Mouse (Mus musculus): Measurements from ENCODE around the gene Grid2. TPM values are rescaled to one million over a fixed set of nuclear protein-coding genes. Genes with fewer than 3 reads are reported as not detected.

The Grid2 gene
- polyA plus RNA-seq, 1 experiment = 0.05 TPM

- WGBS = 85% methylated on average over 7 of the region's 7 CpGs
- H3K36me3 ChIP-seq (ENCODE audit: control insufficient read depth, insufficient read depth, low read length) = no peaks in the 10 kb centered on the region
- no peaks in the 10 kb centered on the region for H3K27me3 ChIP-seq (ENCODE audit: control insufficient read depth, insufficient read depth, low read length)
- no peak overlapping the region for H3K4me3 ChIP-seq (ENCODE audit: low read depth, low read length)
- no peaks in the 10 kb centered on the region for H3K4me1 ChIP-seq (ENCODE audit: control insufficient read depth, insufficient read depth, insufficient read length, low read length)
- no peak for TF ChIP-seq CTCF (IDR thresholded peaks at IDR 0.05; ENCODE audit: extremely low read depth, insufficient read length, insufficient replicate concordance, low read depth, low read length)
- no peak for TF ChIP-seq POLR2A (IDR thresholded peaks at IDR 0.05; ENCODE audit: low read depth, low read length)
- no peak overlapping the region for H3K27ac ChIP-seq (ENCODE audit: insufficient read depth, low read depth, low read length)
Measured at GRCm38 (mm10) chr6:64148613-64149012, 892.9 kb downstream of the Grid2 start.

GRCm38 (mm10) chr6:64174995-64175612 lies 919.4 kb downstream of the Grid2 start:
- TF ChIP-seq CTCF (IDR thresholded peaks at IDR 0.05; ENCODE audit: extremely low read depth, insufficient read length, insufficient replicate concordance, low read depth, low read length) (no peak), POLR2A (IDR thresholded peaks at IDR 0.05; ENCODE audit: low read depth, low read length) (no peak)
- Histone ChIP-seq H3K4me1 (ENCODE audit: control insufficient read depth, insufficient read depth, insufficient read length, low read length) (no peaks in the 10 kb centered on the region), H3K4me3 (ENCODE audit: low read depth, low read length) (no peak overlapping the region), H3K27me3 (ENCODE audit: control insufficient read depth, insufficient read depth, low read length) (no peaks in the 10 kb centered on the region), H3K27ac (ENCODE audit: insufficient read depth, low read depth, low read length) (no peak overlapping the region), H3K36me3 (ENCODE audit: control insufficient read depth, insufficient read depth, low read length) (no peaks in the 10 kb centered on the region)
- WGBS = 97% methylated on average over 1 of the region's 1 CpGs

GRCm38 (mm10) chr6:64193646-64194045 lies 938.0 kb downstream of the Grid2 start:
- H3K27ac ChIP-seq (ENCODE audit: insufficient read depth, low read depth, low read length) = no peak overlapping the region
- no peaks in the 10 kb centered on the region for H3K4me1 ChIP-seq (ENCODE audit: control insufficient read depth, insufficient read depth, insufficient read length, low read length)
- 73% methylated on average over 1 of the region's 1 CpGs for WGBS
- H3K4me3 ChIP-seq (ENCODE audit: low read depth, low read length) = no peak overlapping the region
- H3K36me3 ChIP-seq (ENCODE audit: control insufficient read depth, insufficient read depth, low read length) = no peaks in the 10 kb centered on the region
- H3K27me3 ChIP-seq (ENCODE audit: control insufficient read depth, insufficient read depth, low read length) = no peaks in the 10 kb centered on the region
- TF ChIP-seq POLR2A (IDR thresholded peaks at IDR 0.05; ENCODE audit: low read depth, low read length) (no peak), CTCF (IDR thresholded peaks at IDR 0.05; ENCODE audit: extremely low read depth, insufficient read length, insufficient replicate concordance, low read depth, low read length) (no peak)

- Histone ChIP-seq H3K4me3 (ENCODE audit: low read depth, low read length) (no peak overlapping the region), H3K27ac (ENCODE audit: insufficient read depth, low read depth, low read length) (no peak overlapping the region), H3K36me3 (ENCODE audit: control insufficient read depth, insufficient read depth, low read length) (no peaks in the 10 kb centered on the region), H3K4me1 (ENCODE audit: control insufficient read depth, insufficient read depth, insufficient read length, low read length) (no peaks in the 10 kb centered on the region), H3K27me3 (ENCODE audit: control insufficient read depth, insufficient read depth, low read length) (no peaks in the 10 kb centered on the region)
- WGBS = 52% methylated on average over 8 of the region's 8 CpGs
- no peak for TF ChIP-seq CTCF (IDR thresholded peaks at IDR 0.05; ENCODE audit: extremely low read depth, insufficient read length, insufficient replicate concordance, low read depth, low read length)
- TF ChIP-seq POLR2A (IDR thresholded peaks at IDR 0.05; ENCODE audit: low read depth, low read length) = no peak
Measured at GRCm38 (mm10) chr6:64202396-64203122, 946.9 kb downstream of the Grid2 start.

- Histone ChIP-seq H3K27me3 (ENCODE audit: control insufficient read depth, insufficient read depth, low read length) (no peaks in the 10 kb centered on the region), H3K27ac (ENCODE audit: insufficient read depth, low read depth, low read length) (no peak overlapping the region), H3K36me3 (ENCODE audit: control insufficient read depth, insufficient read depth, low read length) (no peaks in the 10 kb centered on the region), H3K4me3 (ENCODE audit: low read depth, low read length) (no peak overlapping the region), H3K4me1 (ENCODE audit: control insufficient read depth, insufficient read depth, insufficient read length, low read length) (no peaks in the 10 kb centered on the region)
- no peak for TF ChIP-seq CTCF (IDR thresholded peaks at IDR 0.05; ENCODE audit: extremely low read depth, insufficient read length, insufficient replicate concordance, low read depth, low read length)
- TF ChIP-seq POLR2A (IDR thresholded peaks at IDR 0.05; ENCODE audit: low read depth, low read length) = no peak
- WGBS = 46% methylated on average over 3 of the region's 3 CpGs
Measured at GRCm38 (mm10) chr6:64236351-64236750, 980.7 kb downstream of the Grid2 start.

GRCm38 (mm10) chr6:64240526-64240925 lies 984.9 kb downstream of the Grid2 start:
- WGBS = 44% methylated on average over 1 of the region's 1 CpGs
- H3K27ac ChIP-seq (ENCODE audit: insufficient read depth, low read depth, low read length) = no peak overlapping the region
- no peaks in the 10 kb centered on the region for H3K36me3 ChIP-seq (ENCODE audit: control insufficient read depth, insufficient read depth, low read length)
- no peak for TF ChIP-seq CTCF (IDR thresholded peaks at IDR 0.05; ENCODE audit: extremely low read depth, insufficient read length, insufficient replicate concordance, low read depth, low read length)
- TF ChIP-seq POLR2A (IDR thresholded peaks at IDR 0.05; ENCODE audit: low read depth, low read length) = no peak
- H3K27me3 ChIP-seq (ENCODE audit: control insufficient read depth, insufficient read depth, low read length) = no peaks in the 10 kb centered on the region
- H3K4me1 ChIP-seq (ENCODE audit: control insufficient read depth, insufficient read depth, insufficient read length, low read length) = no peaks in the 10 kb centered on the region
- no peak overlapping the region for H3K4me3 ChIP-seq (ENCODE audit: low read depth, low read length)

- Histone ChIP-seq H3K27me3 (ENCODE audit: control insufficient read depth, insufficient read depth, low read length) (no peaks in the 10 kb centered on the region), H3K4me3 (ENCODE audit: low read depth, low read length) (no peak overlapping the region), H3K4me1 (ENCODE audit: control insufficient read depth, insufficient read depth, insufficient read length, low read length) (no peaks in the 10 kb centered on the region), H3K27ac (ENCODE audit: insufficient read depth, low read depth, low read length) (no peak overlapping the region), H3K36me3 (ENCODE audit: control insufficient read depth, insufficient read depth, low read length) (no peaks in the 10 kb centered on the region)
- TF ChIP-seq POLR2A (IDR thresholded peaks at IDR 0.05; ENCODE audit: low read depth, low read length) (no peak), CTCF (IDR thresholded peaks at IDR 0.05; ENCODE audit: extremely low read depth, insufficient read length, insufficient replicate concordance, low read depth, low read length) (no peak)
- 78% methylated on average over 1 of the region's 1 CpGs for WGBS
Measured at GRCm38 (mm10) chr6:64245951-64246350, 990.3 kb downstream of the Grid2 start.
